Mouse (Mus musculus): ENCODE data around the gene Eif2b4. TPM values are rescaled to one million over a fixed set of nuclear protein-coding genes. Genes with fewer than 3 reads are reported as not detected.

The Eif2b4 gene
- polyA plus RNA-seq, 1 experiment = 88.0 TPM

DNA sequence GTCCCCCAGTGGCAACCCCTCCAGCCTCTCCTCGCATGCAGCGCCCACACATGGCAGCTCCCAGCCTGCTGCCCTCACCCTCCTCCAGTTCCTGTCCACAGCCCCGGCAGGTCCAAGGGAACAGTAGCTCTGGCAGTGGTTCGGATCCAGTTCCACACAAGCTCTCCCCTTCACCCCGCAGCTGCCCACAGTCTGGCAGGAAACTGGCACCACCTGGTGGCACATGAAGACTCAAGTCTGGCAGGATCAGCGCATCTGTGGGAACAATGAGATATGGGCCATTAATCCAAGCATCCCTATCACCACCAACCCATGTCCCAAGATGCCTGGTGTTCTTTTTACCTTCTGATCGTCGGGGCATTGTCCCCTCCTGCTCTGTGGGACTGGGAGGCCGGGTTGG lies 6.7 kb upstream of the Eif2b4 start:
- Histone ChIP-seq H3K4me3 (ENCODE audit: control insufficient read depth, insufficient read depth, low read length) (no peak overlapping the region), H3K4me1 (replicated peaks; ENCODE audit: control insufficient read depth, insufficient read depth, low read length) (peaks cover 13% of the 10 kb centered on the region), H3K27ac (ENCODE audit: control insufficient read depth, insufficient read depth, low read length) (no peak overlapping the region), H3K27me3 (ENCODE audit: control insufficient read depth, insufficient read depth, low read length) (no peaks in the 10 kb centered on the region), H3K36me3 (ENCODE audit: control insufficient read depth, insufficient read depth, low read length) (peaks cover 63% of the 10 kb centered on the region)
- DNase-seq = no peak
- WGBS = 90% methylated on average over 9 of the region's 9 CpGs
- TF ChIP-seq CTCF (IDR thresholded peaks at IDR 0.05; ENCODE audit: borderline replicate concordance, control insufficient read depth, extremely low read depth, insufficient read depth, low read length, poor library complexity) (no peak), POLR2A (IDR thresholded peaks at IDR 0.05; ENCODE audit: control insufficient read depth, extremely low read depth, insufficient read depth, low read length, poor library complexity) (no peak)

DNA sequence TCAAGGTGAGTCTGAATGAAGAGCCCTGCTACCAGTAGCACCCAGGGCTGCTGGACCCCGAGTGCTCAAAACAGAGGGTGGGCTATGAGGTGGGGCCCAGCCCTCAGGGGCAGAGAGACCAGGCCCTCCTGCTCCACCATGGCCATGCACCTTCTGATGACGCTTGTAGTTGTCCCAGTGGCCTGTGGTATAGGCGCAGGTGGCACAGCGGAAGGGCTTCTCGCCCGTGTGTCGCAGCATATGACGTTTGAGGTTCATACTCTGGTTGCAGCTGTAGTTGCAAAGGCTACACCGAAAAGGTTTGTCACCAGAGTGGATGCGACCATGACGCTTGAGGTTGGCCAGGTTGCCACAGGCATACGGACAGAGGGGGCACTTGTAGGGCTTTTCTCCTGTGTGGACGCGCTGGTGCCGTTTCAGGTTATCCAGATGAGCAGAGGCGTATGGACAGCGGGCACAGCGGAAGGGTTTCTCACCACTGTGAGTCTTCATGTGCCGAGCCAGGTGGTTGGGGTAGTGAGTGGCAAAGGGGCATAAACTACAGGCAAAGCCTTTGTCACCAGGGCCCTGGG lies 6.2 kb upstream of the Eif2b4 start:
- Histone ChIP-seq H3K27ac (ENCODE audit: control insufficient read depth, insufficient read depth, low read length) (no peak overlapping the region), H3K36me3 (ENCODE audit: control insufficient read depth, insufficient read depth, low read length) (peaks cover 62% of the 10 kb centered on the region), H3K4me3 (ENCODE audit: control insufficient read depth, insufficient read depth, low read length) (no peak overlapping the region), H3K27me3 (ENCODE audit: control insufficient read depth, insufficient read depth, low read length) (no peaks in the 10 kb centered on the region), H3K4me1 (replicated peaks; ENCODE audit: control insufficient read depth, insufficient read depth, low read length) (peaks cover 13% of the 10 kb centered on the region)
- no peak for DNase-seq
- 98% methylated on average over 19 of the region's 19 CpGs for WGBS
- TF ChIP-seq POLR2A (IDR thresholded peaks at IDR 0.05; ENCODE audit: control insufficient read depth, extremely low read depth, insufficient read depth, low read length, poor library complexity) (no peak), CTCF (IDR thresholded peaks at IDR 0.05; ENCODE audit: borderline replicate concordance, control insufficient read depth, extremely low read depth, insufficient read depth, low read length, poor library complexity) (no peak)

DNA sequence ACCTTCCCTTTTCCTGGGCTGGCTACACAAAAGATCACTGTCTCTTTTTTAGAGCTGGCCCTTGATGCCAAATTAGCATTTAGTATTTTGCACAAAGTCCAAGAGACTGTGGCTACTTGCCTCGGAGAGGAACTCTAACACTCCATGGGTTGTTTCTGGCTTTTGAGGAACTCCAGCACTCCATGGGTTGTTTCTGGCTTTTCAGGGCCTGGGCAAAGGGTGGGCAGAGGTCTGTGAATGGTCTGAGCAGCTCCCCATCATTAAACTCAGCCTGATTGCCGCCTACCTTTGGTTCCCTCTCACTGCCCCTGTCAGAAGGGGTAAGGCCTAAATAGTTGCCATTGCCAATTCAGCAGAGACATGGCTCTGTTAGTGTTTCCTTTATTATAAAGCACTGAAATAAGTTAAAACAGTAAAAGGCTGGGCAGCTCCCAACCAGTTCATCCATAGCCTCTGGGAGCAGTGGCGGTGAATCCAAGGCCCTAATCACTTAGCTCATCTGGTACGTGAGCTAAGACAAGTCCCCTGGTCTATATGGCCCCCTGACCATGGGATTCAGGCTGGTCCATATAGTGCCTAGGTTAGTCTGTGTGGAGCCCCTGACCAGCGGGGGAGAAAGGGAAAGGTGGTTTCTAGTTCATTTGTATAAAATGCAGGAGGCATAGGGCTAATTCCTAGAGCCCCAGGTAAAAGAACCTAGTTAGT lies 5.5 kb upstream of the Eif2b4 start:
- H3K36me3 ChIP-seq (ENCODE audit: control insufficient read depth, insufficient read depth, low read length) = peaks cover 61% of the 10 kb centered on the region
- H3K27me3 ChIP-seq (ENCODE audit: control insufficient read depth, insufficient read depth, low read length) = no peaks in the 10 kb centered on the region
- peaks cover 13% of the 10 kb centered on the region for H3K4me1 ChIP-seq (replicated peaks; ENCODE audit: control insufficient read depth, insufficient read depth, low read length)
- H3K27ac ChIP-seq (ENCODE audit: control insufficient read depth, insufficient read depth, low read length) = no peak overlapping the region
- TF ChIP-seq POLR2A (IDR thresholded peaks at IDR 0.05; ENCODE audit: control insufficient read depth, extremely low read depth, insufficient read depth, low read length, poor library complexity) (no peak), CTCF (IDR thresholded peaks at IDR 0.05; ENCODE audit: borderline replicate concordance, control insufficient read depth, extremely low read depth, insufficient read depth, low read length, poor library complexity) (no peak)
- 94% methylated on average over 5 of the region's 5 CpGs for WGBS
- no peak overlapping the region for H3K4me3 ChIP-seq (ENCODE audit: control insufficient read depth, insufficient read depth, low read length)
- no peak for DNase-seq

DNA sequence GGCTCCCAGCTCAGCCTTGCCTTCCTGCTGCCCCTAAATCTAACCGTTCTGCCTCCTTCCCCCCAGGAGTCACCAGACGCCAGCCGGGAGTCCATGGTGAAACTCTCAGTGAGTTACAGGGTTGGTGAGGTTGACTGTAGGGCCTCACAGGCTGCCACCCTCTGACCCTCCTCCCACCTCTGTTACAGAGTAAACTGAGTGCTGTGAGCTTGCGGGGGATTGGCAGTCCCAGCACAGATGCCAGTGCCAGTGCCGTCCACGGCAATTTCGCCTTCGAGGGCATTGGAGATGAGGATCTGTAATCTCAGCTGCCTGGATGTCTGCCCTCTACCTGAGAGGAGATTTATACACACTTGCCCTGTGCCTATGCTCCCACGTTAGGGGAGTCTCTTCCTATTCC lies 4.9 kb upstream of the Eif2b4 start:
- H3K4me3 ChIP-seq (ENCODE audit: control insufficient read depth, insufficient read depth, low read length) = no peak overlapping the region
- no peak for TF ChIP-seq CTCF (IDR thresholded peaks at IDR 0.05; ENCODE audit: borderline replicate concordance, control insufficient read depth, extremely low read depth, insufficient read depth, low read length, poor library complexity)
- no peak for TF ChIP-seq POLR2A (IDR thresholded peaks at IDR 0.05; ENCODE audit: control insufficient read depth, extremely low read depth, insufficient read depth, low read length, poor library complexity)
- H3K4me1 ChIP-seq (replicated peaks; ENCODE audit: control insufficient read depth, insufficient read depth, low read length) = peaks cover 13% of the 10 kb centered on the region
- DNase-seq = no peak
- peaks cover 58% of the 10 kb centered on the region for H3K36me3 ChIP-seq (ENCODE audit: control insufficient read depth, insufficient read depth, low read length)
- no peaks in the 10 kb centered on the region for H3K27me3 ChIP-seq (ENCODE audit: control insufficient read depth, insufficient read depth, low read length)
- 96% methylated on average over 9 of the region's 9 CpGs for WGBS
- no peak overlapping the region for H3K27ac ChIP-seq (ENCODE audit: control insufficient read depth, insufficient read depth, low read length)

DNA sequence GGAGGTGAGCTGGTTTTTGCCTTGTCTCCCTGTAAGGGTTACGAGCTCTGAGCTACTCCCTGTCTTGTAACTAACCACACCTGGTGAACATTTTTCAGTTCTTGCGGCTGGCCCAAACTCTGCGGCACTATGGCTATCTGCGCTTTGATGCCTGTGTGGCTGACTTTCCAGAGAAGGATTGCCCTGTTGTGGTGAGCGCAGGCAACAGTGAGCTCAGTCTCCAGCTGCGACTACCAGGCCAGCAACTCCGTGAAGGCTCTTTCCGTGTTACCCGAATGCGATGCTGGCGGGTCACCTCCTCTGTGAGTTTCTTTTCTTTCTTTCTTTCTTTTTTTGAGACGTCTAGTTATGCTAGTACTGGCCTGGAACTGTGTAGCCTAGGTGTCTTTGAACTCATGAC lies 3.8 kb upstream of the Eif2b4 start:
- DNase-seq = no peak
- Histone ChIP-seq H3K4me3 (ENCODE audit: control insufficient read depth, insufficient read depth, low read length) (no peak overlapping the region), H3K4me1 (replicated peaks; ENCODE audit: control insufficient read depth, insufficient read depth, low read length) (peaks cover 8% of the 10 kb centered on the region), H3K36me3 (ENCODE audit: control insufficient read depth, insufficient read depth, low read length) (peaks cover 55% of the 10 kb centered on the region), H3K27ac (ENCODE audit: control insufficient read depth, insufficient read depth, low read length) (no peak overlapping the region), H3K27me3 (ENCODE audit: control insufficient read depth, insufficient read depth, low read length) (no peaks in the 10 kb centered on the region)
- WGBS = 97% methylated on average over 12 of the region's 12 CpGs
- TF ChIP-seq POLR2A (IDR thresholded peaks at IDR 0.05; ENCODE audit: control insufficient read depth, extremely low read depth, insufficient read depth, low read length, poor library complexity) (no peak), CTCF (IDR thresholded peaks at IDR 0.05; ENCODE audit: borderline replicate concordance, control insufficient read depth, extremely low read depth, insufficient read depth, low read length, poor library complexity) (no peak)

DNA sequence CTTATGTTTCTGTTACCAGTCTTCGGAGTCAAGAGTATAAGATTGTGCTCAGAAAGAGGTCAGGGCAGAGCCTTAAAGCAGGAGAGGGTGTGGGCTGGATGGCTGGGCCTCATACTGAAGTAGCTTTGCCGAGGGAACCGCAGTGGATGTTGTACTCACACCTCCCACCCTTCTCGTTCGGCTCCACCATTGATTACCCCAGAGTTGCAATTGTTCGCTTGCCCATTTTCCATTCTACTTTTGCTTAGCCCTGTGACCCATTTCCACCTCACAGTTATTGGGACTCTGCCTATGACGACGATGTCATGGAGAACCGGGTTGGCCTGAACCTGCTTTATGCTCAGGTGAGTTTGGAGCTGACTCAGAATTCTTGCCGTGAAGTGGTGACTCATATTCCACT lies 3.0 kb upstream of the Eif2b4 start:
- DNase-seq = no peak
- 96% methylated on average over 10 of the region's 10 CpGs for WGBS
- Histone ChIP-seq H3K27me3 (ENCODE audit: control insufficient read depth, insufficient read depth, low read length) (no peaks in the 10 kb centered on the region), H3K27ac (ENCODE audit: control insufficient read depth, insufficient read depth, low read length) (no peak overlapping the region), H3K4me3 (ENCODE audit: control insufficient read depth, insufficient read depth, low read length) (no peak overlapping the region), H3K4me1 (replicated peaks; ENCODE audit: control insufficient read depth, insufficient read depth, low read length) (peaks cover 8% of the 10 kb centered on the region), H3K36me3 (ENCODE audit: control insufficient read depth, insufficient read depth, low read length) (peaks cover 55% of the 10 kb centered on the region)
- TF ChIP-seq POLR2A (IDR thresholded peaks at IDR 0.05; ENCODE audit: control insufficient read depth, extremely low read depth, insufficient read depth, low read length, poor library complexity) (no peak), CTCF (IDR thresholded peaks at IDR 0.05; ENCODE audit: borderline replicate concordance, control insufficient read depth, extremely low read depth, insufficient read depth, low read length, poor library complexity) (no peak)

Measured in thymus, adult 2 months (tissue).